Mouse (Mus musculus) heart, postnatal 14 days (tissue): ENCODE measurements around the gene Aldh4a1. TPM values are rescaled to one million over a fixed set of nuclear protein-coding genes. Genes with fewer than 3 reads are reported as not detected.

Experiments used
- DNase-seq, 2 experiments: peaks; one replicate each; pipeline ENCODE4 v3.0.0; 2021 to 2022
- intact Hi-C: fragments of 180-260 bp; cut with DNase I; formaldehyde crosslinking; loops from one replicate; pipeline ENCODE4 v1.15.1; 2025
- microRNA-seq, 2 experiments: library from miRNA; unstranded; fragments of <30 nt; microRNA quantifications; one replicate each; pipeline ENCODE4 v1.2.0; 2021 to 2022
- total RNA-seq, 2 experiments: library from RNA; stranded (reverse); gene quantifications; 2 replicates each; pipeline ENCODE4 v1.2.3; 2021

Gene Aldh4a1
- total RNA-seq, 2 experiments from 2014 or later: 28.4 to 31.5 TPM

GRCm38 (mm10) chr4:139650086-139650743, 27.5 kb downstream of the Aldh4a1 start:
- intact Hi-C loops: no loop called here

GRCm38 (mm10) chr4:139650907-139651306, 28.2 kb downstream of the Aldh4a1 start:
- intact Hi-C loops: no loop called here
- DNase-seq: no peak

More at GRCm38 (mm10) chr4:139650086-139650743, 27.5 kb downstream of the Aldh4a1 start:
- no peak for DNase-seq

GRCm38 (mm10) chr4:139653238-139653637, 30.6 kb downstream of the Aldh4a1 start, which contains the start of gene Tas1r2:
TSS of gene Tas1r2 (plus strand) at chr4:139653538.
- intact Hi-C loops: no loop called here

GRCm38 (mm10) chr4:139661897-139662296, 39.2 kb downstream of the Aldh4a1 start:
- intact Hi-C loops: no loop called here
- no peak for DNase-seq

More at GRCm38 (mm10) chr4:139653238-139653637, 30.6 kb downstream of the Aldh4a1 start, which contains the start of gene Tas1r2:
- no peak for DNase-seq

- intact Hi-C loops: no loop called here
- DNase-seq: no peak
These were observed 45.0 kb downstream of the Aldh4a1 start for GRCm38 (mm10) chr4:139667632-139668031.

- DNase-seq: peak; percentile 57 to 70
- intact Hi-C loops: loop anchor here (2.0 kb wide), 1 partner anchor 25 kb away; no protein-coding TSS in a partner anchor
These were observed 47.2 kb downstream of the Aldh4a1 start for GRCm38 (mm10) chr4:139669847-139670246.

- DNase-seq: no peak
- intact Hi-C loops: no loop called here
These were observed 53.0 kb downstream of the Aldh4a1 start for GRCm38 (mm10) chr4:139675696-139676095.

GRCm38 (mm10) chr4:139683728-139684638, 61.3 kb downstream of the Aldh4a1 start:
- no peak for DNase-seq
- intact Hi-C loops: loop anchor here (1.0 kb wide), 1 partner anchor 174 kb away; no protein-coding TSS in a partner anchor

GRCm38 (mm10) chr4:139684639-139685017, 62.0 kb downstream of the Aldh4a1 start:
- DNase-seq: peak; percentile 45 to 75
- intact Hi-C loops: loop anchor here (1.0 kb wide), 1 partner anchor 174 kb away; no protein-coding TSS in a partner anchor

- DNase-seq: no peak
- intact Hi-C loops: no loop called here
These were observed 65.4 kb downstream of the Aldh4a1 start for GRCm38 (mm10) chr4:139688058-139688457.

GRCm38 (mm10) chr4:139689627-139690269, 67.1 kb downstream of the Aldh4a1 start:
- intact Hi-C loops: no loop called here
- DNase-seq: no peak

GRCm38 (mm10) chr4:139693315-139693714, 70.6 kb downstream of the Aldh4a1 start:
- no peak for DNase-seq
- intact Hi-C loops: no loop called here

GRCm38 (mm10) chr4:139697755-139698154, 75.1 kb downstream of the Aldh4a1 start:
- intact Hi-C loops: no loop called here

GRCm38 (mm10) chr4:139698602-139699001, 75.9 kb downstream of the Aldh4a1 start:
- DNase-seq: no peak
- intact Hi-C loops: no loop called here

More at GRCm38 (mm10) chr4:139697755-139698154, 75.1 kb downstream of the Aldh4a1 start:
- DNase-seq: no peak

Small RNAs within 50 kb of the gene (microRNA-seq; reads per million reads assigned to microRNA genes)
- gene Gm25571 (0 reads per million in 2 experiments), gene Mir7020 (0 to 1.1 reads per million in 2 experiments)

Other genes with a start within 250 kb of the Aldh4a1 start
- gene Iffo2, start 92.3 kb upstream of the Aldh4a1 start, total RNA-seq: 1 to 10 TPM; 8.7 to 9.1 TPM
- gene Gm21969, start 19.7 kb upstream of the Aldh4a1 start, total RNA-seq: not detected
- gene Tas1r2, start 30.7 kb downstream of the Aldh4a1 start, total RNA-seq: not detected
- gene Pax7, start 210.7 kb downstream of the Aldh4a1 start, total RNA-seq: not detected